Mouse (Mus musculus): ENCODE measurements around the gene Ier3.

GRCm38 (mm10) chr17:35779466-35780205 lies 41.8 kb upstream of the Ier3 start:
- TF ChIP-seq CTCF (IDR thresholded peaks at IDR 0.05) (no peak), EP300 (IDR thresholded peaks at IDR 0.05) (peak; percentile 84)

Data from lung, postnatal 0 days (tissue).